Mouse (Mus musculus) brain, adult 2 months (tissue): Measurements from ENCODE around the gene Tnni3.

Source experiments
- DNase-seq: peaks from one replicate; pipeline ENCODE4 v3.0.0; 2011; ENCODE audit warnings: low read depth, low spot score

Tnni3 gene

GRCm38 (mm10) chr7:4521231-4522003 lies 2.6 kb downstream of the Tnni3 start:
- no peak for DNase-seq

GRCm38 (mm10) chr7:4518487-4518886 lies 5.5 kb downstream of the Tnni3 start:
- no peak for DNase-seq

GRCm38 (mm10) chr7:4516332-4517050 lies 7.5 kb downstream of the Tnni3 start, which contains the start of gene Tnnt1:
Gene Tnnt1, minus strand, starts transcription at chr7:4516382.
- no peak for DNase-seq

- DNase-seq, result no peak
Observed at GRCm38 (mm10) chr7:4515853-4516252, 8.2 kb downstream of the Tnni3 start.

GRCm38 (mm10) chr7:4513829-4514712 lies 10.0 kb downstream of the Tnni3 start:
- no peak for DNase-seq

- peak; percentile 55 for DNase-seq
Observed at GRCm38 (mm10) chr7:4513236-4513635, 10.8 kb downstream of the Tnni3 start.

- no peak for DNase-seq
Observed at GRCm38 (mm10) chr7:4511489-4512224, 12.4 kb downstream of the Tnni3 start.

GRCm38 (mm10) chr7:4509863-4510608 lies 14.0 kb downstream of the Tnni3 start:
- DNase-seq, result peak; percentile 69

- no peak for DNase-seq
Observed at GRCm38 (mm10) chr7:4508739-4509116, 15.3 kb downstream of the Tnni3 start.

- peak; percentile 77 for DNase-seq
Observed at GRCm38 (mm10) chr7:4508062-4508738, 15.8 kb downstream of the Tnni3 start.

GRCm38 (mm10) chr7:4507220-4507619 lies 16.8 kb downstream of the Tnni3 start:
- DNase-seq, result no peak

GRCm38 (mm10) chr7:4504646-4505435 lies 19.2 kb downstream of the Tnni3 start:
- no peak for DNase-seq

- DNase-seq, result no peak
Observed at GRCm38 (mm10) chr7:4503858-4504257, 20.2 kb downstream of the Tnni3 start.

GRCm38 (mm10) chr7:4503100-4503499 lies 20.9 kb downstream of the Tnni3 start:
- DNase-seq, result no peak

GRCm38 (mm10) chr7:4502421-4503090 lies 21.5 kb downstream of the Tnni3 start:
- peak; percentile 96 for DNase-seq

- DNase-seq, result peak; percentile 98
Observed at GRCm38 (mm10) chr7:4501558-4502397, 22.3 kb downstream of the Tnni3 start, which contains the start of gene Ppp1r12c. Gene Ppp1r12c, minus strand, starts transcription at chr7:4501680.

- peak; percentile 56 for DNase-seq
Observed at GRCm38 (mm10) chr7:4500892-4501471, 23.0 kb downstream of the Tnni3 start.
